Mouse (Mus musculus) kidney, adult 11 months (tissue): ENCODE data around the gene Vmn2r10.
"Not testable (repeated sequence)": the region's sequence is repeated elsewhere in the genome, so short reads cannot be mapped to it uniquely, and the experiment has no call there.

ENCODE experiments used
- DNase-seq: peaks from one replicate; pipeline ENCODE4 v3.0.0; 2022

Gene Vmn2r10

GRCm38 (mm10) chr5:109006427-109006826, at the start of gene Vmn2r10:
Gene Vmn2r10 (minus strand): TSS chr5:109006527.
- DNase-seq: not testable (repeated sequence)

GRCm38 (mm10) chr5:109055286-109055685, 49.0 kb upstream of the Vmn2r10 start:
- DNase-seq: no peak

GRCm38 (mm10) chr5:109032591-109032990, 26.3 kb upstream of the Vmn2r10 start:
- no peak for DNase-seq

GRCm38 (mm10) chr5:108988924-108989323, 17.4 kb downstream of the Vmn2r10 start:
- DNase-seq: no peak
